Mouse (Mus musculus): ENCODE results near the gene Lemd2. TPM values are rescaled to one million over a fixed set of nuclear protein-coding genes. Genes with fewer than 3 reads are reported as not detected.

Gene Lemd2
- polyA plus RNA-seq, 1 experiment from 2014 or later = 20.8 TPM

DNA sequence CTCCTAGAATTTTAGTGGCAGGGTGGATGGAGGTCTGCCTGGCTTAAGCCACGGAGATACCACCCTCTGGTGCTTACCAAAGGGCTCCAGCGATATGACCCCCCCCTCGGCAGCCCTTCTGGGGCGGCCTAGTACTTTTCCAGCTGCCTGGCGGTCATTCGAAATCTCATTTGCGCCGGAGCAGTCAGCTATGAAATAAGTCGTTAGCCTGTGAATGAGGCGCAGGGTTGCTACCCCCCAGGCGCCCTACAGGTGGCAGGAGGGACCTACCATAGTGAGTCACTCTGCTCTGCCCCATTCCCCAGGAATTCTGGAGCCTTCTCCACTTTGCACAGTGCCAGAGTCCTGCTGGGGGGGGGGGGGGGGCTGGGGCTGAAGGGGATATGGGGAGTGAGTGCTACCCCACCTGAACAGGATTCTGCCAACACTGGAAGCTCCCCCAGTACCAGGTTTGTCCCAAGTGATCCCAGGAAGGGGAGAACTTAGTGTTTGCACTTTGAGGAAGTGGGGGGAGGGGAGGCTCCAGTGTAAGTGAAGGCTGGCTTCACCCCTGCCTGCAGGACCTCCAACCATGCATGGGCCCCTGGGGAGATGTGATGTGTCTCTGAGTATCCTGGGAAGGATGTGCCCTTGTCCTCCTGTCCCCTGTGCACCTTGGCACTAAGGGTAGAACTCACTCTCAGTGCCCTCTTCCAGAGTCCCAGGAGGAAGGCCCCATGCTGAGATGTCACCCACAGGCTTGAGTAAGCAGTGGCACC lies 8.7 kb upstream of the Lemd2 start:
- Histone ChIP-seq H3K9ac (ENCODE audit: low read depth, low read length) (0 out of 2 replicates have a peak overlapping the region, but pooled peaks have one; percentile 6), H3K9me3 (replicated peaks; ENCODE audit: control insufficient read depth, low read length, poor library complexity, severe bottlenecking) (no peaks in the 10 kb centered on the region), H3K4me2 (ENCODE audit: low read length) (no peak overlapping the region), H3K27me3 (ENCODE audit: control insufficient read depth, insufficient read depth, low read depth, low read length) (no peaks in the 10 kb centered on the region), H3K27ac (ENCODE audit: low read length) (no peak overlapping the region), H3K36me3 (ENCODE audit: control insufficient read depth, insufficient read depth, low read length) (no peaks in the 10 kb centered on the region), H3K4me3 (ENCODE audit: low read depth, low read length) (no peak overlapping the region), H3K4me1 (ENCODE audit: control insufficient read depth, insufficient read depth, low read length) (peaks cover 3% of the 10 kb centered on the region; the same call in 1 of the 2 replicates)
- ATAC-seq = peak; percentile 69
- 3% methylated on average over 11 of the region's 11 CpGs for WGBS

DNA sequence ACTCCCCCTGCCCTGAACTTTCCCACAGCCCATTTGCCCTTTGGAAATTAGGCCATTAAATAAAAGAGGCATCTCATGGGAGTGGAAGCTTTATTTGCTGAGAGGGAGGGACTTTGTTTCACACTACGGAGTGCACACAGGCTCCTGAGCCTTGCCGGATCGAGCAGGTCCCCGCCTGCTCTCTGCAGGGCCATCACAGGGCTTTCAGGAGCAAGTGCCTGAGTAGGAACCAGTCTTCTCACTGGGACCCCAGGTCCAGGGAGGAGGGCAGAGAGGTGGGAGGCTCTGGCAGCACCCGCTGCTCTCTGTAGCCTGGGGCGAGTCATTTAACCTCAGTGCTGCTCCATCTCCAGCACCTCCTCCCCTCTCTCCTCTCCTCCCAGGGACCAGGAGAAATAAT lies 7.7 kb upstream of the Lemd2 start:
- WGBS = 45% methylated on average over 6 of the region's 6 CpGs
- ATAC-seq = no peak
- H3K9ac ChIP-seq (ENCODE audit: low read depth, low read length) = no peak overlapping the region
- no peak overlapping the region for H3K4me3 ChIP-seq (ENCODE audit: low read depth, low read length)
- H3K36me3 ChIP-seq (ENCODE audit: control insufficient read depth, insufficient read depth, low read length) = no peaks in the 10 kb centered on the region
- peaks cover 3% of the 10 kb centered on the region; the same call in 1 of the 2 replicates for H3K4me1 ChIP-seq (ENCODE audit: control insufficient read depth, insufficient read depth, low read length)
- no peak overlapping the region for H3K4me2 ChIP-seq (ENCODE audit: low read length)
- no peaks in the 10 kb centered on the region for H3K27me3 ChIP-seq (ENCODE audit: control insufficient read depth, insufficient read depth, low read depth, low read length)
- H3K9me3 ChIP-seq (replicated peaks; ENCODE audit: control insufficient read depth, low read length, poor library complexity, severe bottlenecking) = no peaks in the 10 kb centered on the region
- H3K27ac ChIP-seq (ENCODE audit: low read length) = no peak overlapping the region

DNA sequence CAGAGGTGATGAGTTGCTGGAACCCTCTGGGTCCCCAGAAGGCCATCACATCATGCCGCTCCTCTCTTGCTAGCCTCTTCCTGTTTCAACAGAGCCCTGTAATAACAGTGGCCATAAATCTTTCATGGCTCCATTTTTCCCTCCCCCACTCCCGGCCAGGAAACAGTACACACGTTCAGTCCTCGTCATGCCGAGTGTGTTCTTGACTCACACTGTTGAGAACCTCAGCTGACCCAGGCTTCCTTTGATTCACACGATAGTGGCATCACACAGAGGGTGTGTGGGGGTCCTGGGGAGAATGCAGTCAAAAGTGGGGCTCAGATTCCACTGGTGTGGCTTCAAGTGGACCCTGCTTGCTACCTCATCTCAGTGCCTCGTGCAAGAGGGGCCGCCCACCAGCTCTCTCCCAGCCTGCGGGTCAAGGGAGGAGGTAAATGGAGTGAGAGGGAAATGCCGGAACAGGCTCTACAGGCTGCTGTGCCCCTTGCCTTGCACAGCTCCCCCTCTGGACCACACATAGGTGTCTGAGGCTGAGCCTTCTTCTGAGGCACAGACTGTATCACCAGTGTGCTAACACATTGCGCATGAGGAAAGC lies 2.9 kb upstream of the Lemd2 start:
- Histone ChIP-seq H3K27ac (ENCODE audit: low read length) (no peak overlapping the region), H3K9me3 (replicated peaks; ENCODE audit: control insufficient read depth, low read length, poor library complexity, severe bottlenecking) (no peaks in the 10 kb centered on the region), H3K36me3 (ENCODE audit: control insufficient read depth, insufficient read depth, low read length) (peaks cover 1% of the 10 kb centered on the region), H3K4me2 (ENCODE audit: low read length) (no peak overlapping the region), H3K27me3 (ENCODE audit: control insufficient read depth, insufficient read depth, low read depth, low read length) (no peaks in the 10 kb centered on the region), H3K4me1 (ENCODE audit: control insufficient read depth, insufficient read depth, low read length) (peaks cover 23% of the 10 kb centered on the region), H3K4me3 (ENCODE audit: low read depth, low read length) (no peak overlapping the region), H3K9ac (ENCODE audit: low read depth, low read length) (no peak overlapping the region)
- WGBS = 72% methylated on average over 11 of the region's 11 CpGs
- no peak for ATAC-seq

DNA sequence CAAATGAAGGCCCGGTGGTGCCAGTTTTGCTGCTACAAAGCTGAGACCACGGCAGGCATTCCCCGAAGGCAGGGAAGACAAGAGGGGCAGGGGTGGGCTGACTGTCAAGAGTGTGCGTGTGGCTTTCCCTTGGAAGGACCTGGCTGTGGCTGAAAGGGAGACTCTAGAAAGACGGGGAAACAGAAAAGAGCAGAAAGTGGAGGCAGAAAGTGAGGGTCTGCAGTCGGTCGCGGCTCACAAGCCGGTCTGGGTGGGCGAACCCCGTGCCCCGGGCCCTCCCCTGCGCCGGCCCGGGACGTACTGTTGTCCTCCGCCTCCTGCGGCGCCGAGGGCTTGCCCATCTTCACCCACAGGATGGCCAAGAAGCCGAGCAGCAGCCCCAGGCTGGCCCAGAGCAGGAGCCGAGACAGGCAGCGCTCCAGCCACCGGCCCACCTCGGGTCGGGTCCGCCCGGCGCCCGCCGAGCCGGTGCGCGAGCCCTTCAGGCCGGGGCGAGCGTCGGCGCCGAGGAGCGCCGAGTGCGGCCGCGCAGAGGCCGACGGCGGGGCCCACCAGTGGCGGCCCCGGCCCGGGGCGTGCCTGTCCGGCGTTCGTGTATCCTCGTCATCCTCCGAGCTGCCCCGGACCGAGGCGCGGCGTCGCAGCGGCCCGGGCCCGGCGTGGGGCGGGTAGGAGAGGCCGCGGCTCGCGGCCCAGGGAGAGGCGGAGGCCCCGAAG lies 753 bp downstream of the Lemd2 start:
- Histone ChIP-seq H3K4me1 (ENCODE audit: control insufficient read depth, insufficient read depth, low read length) (peaks cover 23% of the 10 kb centered on the region), H3K9ac (ENCODE audit: low read depth, low read length) (peak overlapping the region; percentile 99), H3K4me3 (ENCODE audit: low read depth, low read length) (peak overlapping the region; percentile 87), H3K4me2 (ENCODE audit: low read length) (peak overlapping the region; percentile 70), H3K36me3 (ENCODE audit: control insufficient read depth, insufficient read depth, low read length) (peaks cover 22% of the 10 kb centered on the region), H3K9me3 (replicated peaks; ENCODE audit: control insufficient read depth, low read length, poor library complexity, severe bottlenecking) (peaks cover 2% of the 10 kb centered on the region; the same call in 1 of the 2 replicates), H3K27ac (ENCODE audit: low read length) (peak overlapping the region; percentile 96), H3K27me3 (ENCODE audit: control insufficient read depth, insufficient read depth, low read depth, low read length) (no peaks in the 10 kb centered on the region)
- WGBS = 1% methylated on average over 64 of the region's 74 CpGs
- ATAC-seq = peak; percentile 41

DNA sequence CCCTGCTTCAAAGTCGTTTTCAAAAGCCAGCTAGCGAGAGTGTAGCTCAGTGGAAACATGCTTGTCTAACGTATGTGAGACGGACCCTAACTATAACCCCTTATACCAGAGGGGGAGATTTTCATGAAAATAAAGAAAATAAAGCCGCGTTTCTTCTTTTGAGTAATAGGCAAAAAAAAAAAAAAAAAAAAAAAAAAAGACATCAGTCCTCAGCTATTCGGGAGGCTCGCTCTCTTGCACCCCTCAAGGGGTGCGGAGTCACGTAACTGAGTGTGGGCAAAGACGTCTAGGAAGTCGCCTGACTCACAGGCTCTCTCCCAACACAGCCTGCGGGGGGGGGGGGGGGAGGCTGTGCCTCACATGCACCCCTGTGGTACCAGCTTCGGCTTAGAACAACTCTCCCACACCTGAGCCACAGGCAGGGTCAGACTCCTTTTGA lies 1.3 kb downstream of the Lemd2 start:
- Histone ChIP-seq H3K9ac (ENCODE audit: low read depth, low read length) (peak overlapping the region; percentile 99), H3K27ac (ENCODE audit: low read length) (peak overlapping the region; percentile 96), H3K4me1 (ENCODE audit: control insufficient read depth, insufficient read depth, low read length) (peaks cover 23% of the 10 kb centered on the region), H3K27me3 (ENCODE audit: control insufficient read depth, insufficient read depth, low read depth, low read length) (no peaks in the 10 kb centered on the region), H3K36me3 (ENCODE audit: control insufficient read depth, insufficient read depth, low read length) (peaks cover 25% of the 10 kb centered on the region), H3K9me3 (replicated peaks; ENCODE audit: control insufficient read depth, low read length, poor library complexity, severe bottlenecking) (peaks cover 2% of the 10 kb centered on the region; the same call in 1 of the 2 replicates), H3K4me2 (ENCODE audit: low read length) (peak overlapping the region; percentile 70), H3K4me3 (ENCODE audit: low read depth, low read length) (peak overlapping the region; percentile 87)
- no peak for ATAC-seq
- 46% methylated on average over 14 of the region's 14 CpGs for WGBS

DNA sequence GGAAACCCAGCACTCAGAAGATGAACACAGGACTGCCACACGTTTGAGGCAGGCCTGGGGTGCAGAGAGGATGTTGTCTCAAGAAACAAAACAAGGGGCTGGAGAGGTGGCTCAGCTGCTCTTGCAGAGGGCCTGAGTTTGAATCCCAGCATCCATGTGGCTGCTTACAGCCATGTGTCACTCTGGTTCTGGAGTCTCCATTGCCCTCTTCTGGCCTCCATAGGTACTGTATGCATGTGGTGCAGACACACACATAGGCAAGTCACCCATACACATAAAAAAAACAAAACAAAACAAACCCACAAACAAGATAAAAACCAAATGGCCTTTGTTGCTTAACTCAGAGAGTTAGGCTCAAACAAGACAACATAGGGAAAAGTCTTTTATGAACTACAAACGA lies 2.3 kb downstream of the Lemd2 start:
- no peak overlapping the region for H3K4me3 ChIP-seq (ENCODE audit: low read depth, low read length)
- H3K36me3 ChIP-seq (ENCODE audit: control insufficient read depth, insufficient read depth, low read length) = peaks cover 28% of the 10 kb centered on the region
- 90% methylated on average over 2 of the region's 2 CpGs for WGBS
- H3K4me2 ChIP-seq (ENCODE audit: low read length) = no peak overlapping the region
- H3K9me3 ChIP-seq (replicated peaks; ENCODE audit: control insufficient read depth, low read length, poor library complexity, severe bottlenecking) = peaks cover 2% of the 10 kb centered on the region; the same call in 1 of the 2 replicates
- H3K27ac ChIP-seq (ENCODE audit: low read length) = no peak overlapping the region
- ATAC-seq = no peak
- peaks cover 24% of the 10 kb centered on the region for H3K4me1 ChIP-seq (ENCODE audit: control insufficient read depth, insufficient read depth, low read length)
- H3K9ac ChIP-seq (ENCODE audit: low read depth, low read length) = no peak overlapping the region
- no peaks in the 10 kb centered on the region for H3K27me3 ChIP-seq (ENCODE audit: control insufficient read depth, insufficient read depth, low read depth, low read length)

GRCm38 (mm10) chr17:27200801-27201200 lies 3.5 kb downstream of the Lemd2 start:
- Histone ChIP-seq H3K4me2 (ENCODE audit: low read length) (no peak overlapping the region), H3K4me1 (ENCODE audit: control insufficient read depth, insufficient read depth, low read length) (peaks cover 35% of the 10 kb centered on the region), H3K36me3 (ENCODE audit: control insufficient read depth, insufficient read depth, low read length) (peaks cover 28% of the 10 kb centered on the region), H3K27me3 (ENCODE audit: control insufficient read depth, insufficient read depth, low read depth, low read length) (no peaks in the 10 kb centered on the region), H3K9me3 (replicated peaks; ENCODE audit: control insufficient read depth, low read length, poor library complexity, severe bottlenecking) (peaks cover 2% of the 10 kb centered on the region; the same call in 1 of the 2 replicates), H3K4me3 (ENCODE audit: low read depth, low read length) (no peak overlapping the region), H3K9ac (ENCODE audit: low read depth, low read length) (no peak overlapping the region), H3K27ac (ENCODE audit: low read length) (no peak overlapping the region)
- ATAC-seq = no peak
- WGBS = 80% methylated on average over 11 of the region's 11 CpGs

DNA sequence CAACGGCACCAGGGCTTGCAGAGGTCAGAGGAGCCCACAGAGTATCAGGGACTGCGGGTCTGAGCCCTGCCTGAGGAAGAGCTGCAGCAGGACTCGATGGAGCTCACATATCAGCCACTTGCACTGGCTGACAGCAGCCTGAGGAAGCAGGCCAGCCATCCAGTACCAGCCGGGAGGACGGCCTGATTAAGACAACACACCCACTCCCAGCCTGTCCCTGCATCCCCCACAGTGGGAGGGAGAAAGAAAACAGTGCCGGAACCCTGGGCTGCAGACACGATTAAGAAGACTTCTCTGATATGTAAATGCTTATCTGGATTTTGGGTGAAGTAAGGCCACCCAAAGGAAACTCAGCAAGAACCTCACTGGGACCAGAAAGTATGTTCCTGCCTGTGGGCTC lies 4.4 kb downstream of the Lemd2 start:
- 80% methylated on average over 7 of the region's 7 CpGs for WGBS
- no peak overlapping the region for H3K4me3 ChIP-seq (ENCODE audit: low read depth, low read length)
- ATAC-seq = no peak
- 0 out of 2 replicates have a peak overlapping the region, but pooled peaks have one; percentile 10 for H3K9ac ChIP-seq (ENCODE audit: low read depth, low read length)
- H3K36me3 ChIP-seq (ENCODE audit: control insufficient read depth, insufficient read depth, low read length) = peaks cover 32% of the 10 kb centered on the region
- H3K4me1 ChIP-seq (ENCODE audit: control insufficient read depth, insufficient read depth, low read length) = peaks cover 36% of the 10 kb centered on the region
- peaks cover 2% of the 10 kb centered on the region; the same call in 1 of the 2 replicates for H3K9me3 ChIP-seq (replicated peaks; ENCODE audit: control insufficient read depth, low read length, poor library complexity, severe bottlenecking)
- H3K4me2 ChIP-seq (ENCODE audit: low read length) = no peak overlapping the region
- no peak overlapping the region for H3K27ac ChIP-seq (ENCODE audit: low read length)
- no peaks in the 10 kb centered on the region for H3K27me3 ChIP-seq (ENCODE audit: control insufficient read depth, insufficient read depth, low read depth, low read length)

All from midbrain, embryonic 16.5 days (tissue).